Mouse (Mus musculus): Measurements from ENCODE around the gene Mettl17. TPM values are rescaled to one million over a fixed set of nuclear protein-coding genes. Genes with fewer than 3 reads are reported as not detected.
"Not testable (repeated sequence)": the region's sequence is repeated elsewhere in the genome, so short reads cannot be mapped to it uniquely, and the experiment has no call there.

The Mettl17 gene
- 37.8 and 42.1 TPM in 2 replicates for polyA plus RNA-seq (2015; fragmentation: Nextera tagmentation; extraction: Ambion mirVana)

DNA sequence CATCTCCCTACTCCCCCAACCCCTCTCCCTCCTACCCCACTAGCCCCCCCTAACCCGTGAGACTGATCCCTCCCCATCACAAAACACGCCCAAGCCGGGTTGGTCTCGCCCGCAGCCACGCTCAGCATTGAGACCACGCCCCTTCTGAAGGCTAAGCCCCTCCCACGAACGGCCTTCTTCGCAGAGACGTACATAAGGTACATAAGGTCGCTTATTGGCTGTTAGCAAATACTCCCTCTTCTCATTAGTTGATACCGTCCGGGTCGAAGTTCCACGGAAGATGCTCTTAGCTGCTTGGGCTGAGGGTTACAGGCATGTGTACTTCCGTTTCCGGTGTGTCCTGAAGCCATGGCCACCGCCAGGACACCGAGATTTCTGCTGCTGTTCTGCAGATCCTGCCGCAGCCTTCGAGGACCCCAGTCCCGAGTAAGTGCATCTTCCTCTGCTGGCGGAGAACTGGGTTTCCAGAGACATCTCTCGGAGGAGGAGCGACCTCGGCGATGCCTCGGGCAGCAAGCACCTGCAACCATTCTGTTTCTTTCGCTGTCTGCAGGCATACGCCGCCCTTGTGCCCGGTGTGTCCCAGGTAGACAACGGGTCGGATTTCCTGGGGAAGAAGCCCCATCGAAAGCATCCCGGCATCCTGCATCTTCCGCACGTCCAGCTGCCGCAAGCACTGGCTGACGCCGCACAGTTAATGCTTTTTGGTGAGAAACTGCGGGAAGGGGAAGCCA, at the start of gene Mettl17:
TSS of gene Mettl17 (plus strand) at position 245 of the 734 bp plus-strand sequence.
- ATAC-seq (replicated peaks; ENCODE audit: extremely low read depth, insufficient read depth, low FRiP score), result peak; percentile 95
- peak within 1 kb of the TSS; percentile 86 for H3K4me3 ChIP-seq (ENCODE audit: low read length)
- peaks cover 11% of the 10 kb centered on the region for H3K4me1 ChIP-seq (ENCODE audit: control insufficient read depth, insufficient read depth, low read length)
- H3K9me3 ChIP-seq (replicated peaks; ENCODE audit: control insufficient read depth, low read length), result no peaks in the 10 kb centered on the region
- H3K9ac ChIP-seq (ENCODE audit: low read length), result peak within 1 kb of the TSS; percentile 77
- H3K36me3 ChIP-seq (ENCODE audit: control insufficient read depth, insufficient read depth), result peaks cover 30% of the 10 kb centered on the region
- H3K27ac ChIP-seq (ENCODE audit: low read length), result peak within 1 kb of the TSS; percentile 69
- no peaks in the 10 kb centered on the region for H3K27me3 ChIP-seq (ENCODE audit: control insufficient read depth, insufficient read depth, low read length)
- under 1% methylated on average over 43 of the region's 43 CpGs for WGBS
- peak within 1 kb of the TSS; percentile 95 for H3K4me2 ChIP-seq (ENCODE audit: low read depth, low read length)

DNA sequence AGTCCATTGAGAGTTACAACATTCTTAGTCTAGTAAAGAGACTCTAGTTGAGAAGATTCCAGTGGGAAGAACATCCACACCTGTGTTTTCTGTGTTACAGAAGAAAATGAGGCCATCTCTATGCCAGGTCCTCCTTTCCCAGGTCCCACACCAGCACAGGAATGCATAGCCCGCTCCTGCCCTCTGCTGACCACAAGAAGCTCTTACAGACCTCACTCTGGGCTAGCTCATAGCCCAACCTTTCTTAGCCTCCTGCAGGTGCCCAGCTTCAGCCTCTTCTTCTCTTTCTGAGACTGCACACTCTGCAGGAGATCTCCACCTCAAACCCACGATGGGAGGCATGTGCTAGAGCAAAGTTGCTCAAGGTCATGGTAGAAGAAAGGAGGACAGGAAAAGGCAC, 46.2 kb upstream of the Mettl17 start:
- WGBS, result 28% methylated on average over 2 of the region's 2 CpGs
- not testable (repeated sequence) for H3K9me3 ChIP-seq (replicated peaks; ENCODE audit: control insufficient read depth, low read length); ATAC-seq (replicated peaks; ENCODE audit: extremely low read depth, insufficient read depth, low FRiP score)

GRCm38 (mm10) chr14:51842250-51842649, 42.4 kb upstream of the Mettl17 start:
- no peaks in the 10 kb centered on the region for H3K4me1 ChIP-seq (ENCODE audit: control insufficient read depth, insufficient read depth, low read length)
- no peak for ATAC-seq (replicated peaks; ENCODE audit: extremely low read depth, insufficient read depth, low FRiP score)
- H3K4me3 ChIP-seq (ENCODE audit: low read length), result no peak overlapping the region
- no peaks in the 10 kb centered on the region for H3K36me3 ChIP-seq (ENCODE audit: control insufficient read depth, insufficient read depth)
- H3K4me2 ChIP-seq (ENCODE audit: low read depth, low read length), result no peak overlapping the region
- H3K27ac ChIP-seq (ENCODE audit: low read length), result no peak overlapping the region
- WGBS, result 57% methylated on average over 1 of the region's 1 CpGs
- H3K27me3 ChIP-seq (ENCODE audit: control insufficient read depth, insufficient read depth, low read length), result no peaks in the 10 kb centered on the region
- H3K9ac ChIP-seq (ENCODE audit: low read length), result no peak overlapping the region
- no peaks in the 10 kb centered on the region for H3K9me3 ChIP-seq (replicated peaks; ENCODE audit: control insufficient read depth, low read length)

More for the DNA sequence above, 46.2 kb upstream of the Mettl17 start:
- not testable (repeated sequence) for H3K27ac ChIP-seq (ENCODE audit: low read length); H3K4me1 ChIP-seq (ENCODE audit: control insufficient read depth, insufficient read depth, low read length); H3K36me3 ChIP-seq (ENCODE audit: control insufficient read depth, insufficient read depth); H3K4me2 ChIP-seq (ENCODE audit: low read depth, low read length); H3K9ac ChIP-seq (ENCODE audit: low read length); H3K27me3 ChIP-seq (ENCODE audit: control insufficient read depth, insufficient read depth, low read length); H3K4me3 ChIP-seq (ENCODE audit: low read length)

DNA sequence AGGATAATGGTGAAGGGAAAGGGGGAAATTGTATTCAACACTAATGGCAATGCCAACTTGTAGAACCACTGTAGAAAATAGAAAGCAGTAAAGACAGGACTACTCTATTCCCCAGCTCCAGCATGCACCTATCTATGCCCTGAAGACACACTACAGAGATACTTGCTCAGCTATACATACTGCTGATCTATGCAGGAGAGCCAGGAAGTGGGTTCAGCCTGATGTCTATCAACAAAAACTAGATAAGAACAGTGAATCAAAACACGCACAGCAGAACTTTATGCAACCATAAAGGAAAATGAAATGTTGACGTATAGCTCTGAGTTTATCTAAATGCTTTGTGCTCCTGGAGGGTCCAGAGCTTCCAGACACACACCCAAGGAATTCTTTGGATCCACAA, 41.9 kb upstream of the Mettl17 start:
- Histone ChIP-seq H3K9ac (ENCODE audit: low read length) (no peak overlapping the region), H3K4me3 (ENCODE audit: low read length) (no peak overlapping the region), H3K36me3 (ENCODE audit: control insufficient read depth, insufficient read depth) (no peaks in the 10 kb centered on the region), H3K27ac (ENCODE audit: low read length) (no peak overlapping the region), H3K27me3 (ENCODE audit: control insufficient read depth, insufficient read depth, low read length) (no peaks in the 10 kb centered on the region), H3K9me3 (replicated peaks; ENCODE audit: control insufficient read depth, low read length) (no peaks in the 10 kb centered on the region), H3K4me1 (ENCODE audit: control insufficient read depth, insufficient read depth, low read length) (no peaks in the 10 kb centered on the region), H3K4me2 (ENCODE audit: low read depth, low read length) (no peak overlapping the region)
- ATAC-seq (replicated peaks; ENCODE audit: extremely low read depth, insufficient read depth, low FRiP score), result no peak
- WGBS, result 75% methylated on average over 2 of the region's 2 CpGs

DNA sequence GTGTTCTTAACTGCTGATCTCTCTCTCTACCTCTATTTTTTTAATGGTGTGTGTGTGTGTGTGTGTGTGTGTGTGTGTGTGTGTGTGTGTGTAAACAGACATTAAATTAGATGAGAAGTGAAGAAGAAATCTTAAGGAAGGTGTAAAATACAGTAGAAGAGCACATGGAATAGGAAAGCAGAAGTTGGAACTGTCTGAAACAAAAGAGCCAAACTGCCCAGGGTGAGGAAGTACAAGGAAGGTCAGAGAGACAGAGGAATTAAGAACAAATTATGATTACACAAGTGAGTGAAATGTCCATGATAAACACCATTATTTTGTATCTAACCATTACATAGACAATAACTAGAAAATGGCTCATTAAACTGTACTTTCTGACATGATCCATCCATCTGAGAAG, 40.8 kb upstream of the Mettl17 start:
- Histone ChIP-seq H3K4me2 (ENCODE audit: low read depth, low read length) (no peak overlapping the region), H3K4me3 (ENCODE audit: low read length) (no peak overlapping the region)
- no peak for ATAC-seq (replicated peaks; ENCODE audit: extremely low read depth, insufficient read depth, low FRiP score)

DNA sequence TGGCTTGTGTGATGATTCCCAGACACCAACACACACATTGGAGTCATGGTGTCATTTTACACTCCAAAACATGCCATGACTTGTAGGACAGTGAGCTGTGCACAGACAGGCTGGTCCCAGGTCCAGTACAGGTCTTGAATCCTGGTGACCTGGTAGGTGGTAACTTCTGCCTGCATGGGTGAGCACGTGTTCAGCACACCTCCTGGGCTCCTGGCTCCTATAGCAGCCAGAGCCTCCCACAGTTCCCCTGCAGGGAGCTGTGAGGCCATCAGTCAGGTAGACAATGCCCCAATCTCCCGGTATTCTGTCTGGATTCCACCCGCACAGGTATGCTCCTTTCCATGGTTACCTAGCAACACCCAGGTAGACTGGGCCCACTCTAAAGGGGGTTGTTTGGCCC, 38.1 kb upstream of the Mettl17 start:
- no peaks in the 10 kb centered on the region for H3K4me1 ChIP-seq (ENCODE audit: control insufficient read depth, insufficient read depth, low read length)
- no peak overlapping the region for H3K4me3 ChIP-seq (ENCODE audit: low read length)
- H3K27me3 ChIP-seq (ENCODE audit: control insufficient read depth, insufficient read depth, low read length), result no peaks in the 10 kb centered on the region
- H3K9me3 ChIP-seq (replicated peaks; ENCODE audit: control insufficient read depth, low read length), result no peaks in the 10 kb centered on the region
- H3K4me2 ChIP-seq (ENCODE audit: low read depth, low read length), result no peak overlapping the region
- 56% methylated on average over 3 of the region's 3 CpGs for WGBS
- no peaks in the 10 kb centered on the region for H3K36me3 ChIP-seq (ENCODE audit: control insufficient read depth, insufficient read depth)
- no peak for ATAC-seq (replicated peaks; ENCODE audit: extremely low read depth, insufficient read depth, low FRiP score)
- H3K9ac ChIP-seq (ENCODE audit: low read length), result no peak overlapping the region
- H3K27ac ChIP-seq (ENCODE audit: low read length), result no peak overlapping the region

More for the DNA sequence above, 40.8 kb upstream of the Mettl17 start:
- Histone ChIP-seq H3K27me3 (ENCODE audit: control insufficient read depth, insufficient read depth, low read length) (no peaks in the 10 kb centered on the region), H3K9ac (ENCODE audit: low read length) (no peak overlapping the region), H3K4me1 (ENCODE audit: control insufficient read depth, insufficient read depth, low read length) (no peaks in the 10 kb centered on the region), H3K27ac (ENCODE audit: low read length) (no peak overlapping the region), H3K36me3 (ENCODE audit: control insufficient read depth, insufficient read depth) (no peaks in the 10 kb centered on the region), H3K9me3 (replicated peaks; ENCODE audit: control insufficient read depth, low read length) (no peaks in the 10 kb centered on the region)

GRCm38 (mm10) chr14:51851006-51851405, 33.6 kb upstream of the Mettl17 start:
- not testable (repeated sequence) for ATAC-seq (replicated peaks; ENCODE audit: extremely low read depth, insufficient read depth, low FRiP score); H3K4me1 ChIP-seq (ENCODE audit: control insufficient read depth, insufficient read depth, low read length)
- WGBS, result 49% methylated on average over 3 of the region's 3 CpGs

GRCm38 (mm10) chr14:51853399-51853798, 31.2 kb upstream of the Mettl17 start, which contains the start of gene Ear6:
TSS of gene Ear6 (plus strand) at chr14:51853699.
- H3K4me2 ChIP-seq (ENCODE audit: low read depth, low read length), result no peak within 1 kb of the TSS
- H3K9me3 ChIP-seq (replicated peaks; ENCODE audit: control insufficient read depth, low read length), result no peaks in the 10 kb centered on the region
- H3K9ac ChIP-seq (ENCODE audit: low read length), result no peak within 1 kb of the TSS
- H3K4me3 ChIP-seq (ENCODE audit: low read length), result no peak within 1 kb of the TSS
- ATAC-seq (replicated peaks; ENCODE audit: extremely low read depth, insufficient read depth, low FRiP score), result no peak
- H3K36me3 ChIP-seq (ENCODE audit: control insufficient read depth, insufficient read depth), result no peaks in the 10 kb centered on the region
- no peak within 1 kb of the TSS for H3K27ac ChIP-seq (ENCODE audit: low read length)
- no peaks in the 10 kb centered on the region for H3K27me3 ChIP-seq (ENCODE audit: control insufficient read depth, insufficient read depth, low read length)
- H3K4me1 ChIP-seq (ENCODE audit: control insufficient read depth, insufficient read depth, low read length), result no peaks in the 10 kb centered on the region

More at GRCm38 (mm10) chr14:51851006-51851405, 33.6 kb upstream of the Mettl17 start:
- not testable (repeated sequence) for H3K9ac ChIP-seq (ENCODE audit: low read length); H3K27ac ChIP-seq (ENCODE audit: low read length); H3K4me3 ChIP-seq (ENCODE audit: low read length); H3K27me3 ChIP-seq (ENCODE audit: control insufficient read depth, insufficient read depth, low read length); H3K9me3 ChIP-seq (replicated peaks; ENCODE audit: control insufficient read depth, low read length); H3K36me3 ChIP-seq (ENCODE audit: control insufficient read depth, insufficient read depth); H3K4me2 ChIP-seq (ENCODE audit: low read depth, low read length)

DNA sequence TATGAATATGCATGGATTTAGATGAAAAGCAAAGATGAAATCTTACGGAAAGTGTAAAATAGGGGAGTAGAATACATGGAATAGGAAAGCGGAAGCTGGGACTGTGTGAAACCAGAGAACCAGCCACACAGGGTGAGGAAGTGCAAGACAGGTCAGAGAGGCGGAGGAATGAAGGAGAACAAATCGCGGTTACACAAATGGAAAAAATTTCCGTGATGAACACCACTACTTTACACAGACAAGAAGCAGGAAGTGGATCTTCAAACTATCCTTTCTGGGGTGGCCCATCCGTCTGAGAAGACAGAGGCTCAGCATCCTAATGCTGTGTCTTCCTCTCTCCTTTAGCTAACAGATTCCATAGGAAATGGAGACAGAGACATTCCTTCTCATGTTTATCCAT, 29.4 kb upstream of the Mettl17 start:
- not testable (repeated sequence) for H3K9ac ChIP-seq (ENCODE audit: low read length); H3K4me1 ChIP-seq (ENCODE audit: control insufficient read depth, insufficient read depth, low read length); H3K9me3 ChIP-seq (replicated peaks; ENCODE audit: control insufficient read depth, low read length); H3K4me2 ChIP-seq (ENCODE audit: low read depth, low read length); H3K27me3 ChIP-seq (ENCODE audit: control insufficient read depth, insufficient read depth, low read length); H3K27ac ChIP-seq (ENCODE audit: low read length); H3K4me3 ChIP-seq (ENCODE audit: low read length); ATAC-seq (replicated peaks; ENCODE audit: extremely low read depth, insufficient read depth, low FRiP score); H3K36me3 ChIP-seq (ENCODE audit: control insufficient read depth, insufficient read depth)
- WGBS, result 72% methylated on average over 7 of the region's 7 CpGs

Data from heart, embryonic 16.5 days (tissue).